Mouse (Mus musculus) lung, embryonic 15.5 days (tissue): ENCODE data around the gene Ddx56. TPM values are rescaled to one million over a fixed set of nuclear protein-coding genes. Genes with fewer than 3 reads are reported as not detected.

Experiments
- ATAC-seq: fragments of 200-750 bp; cut with Nextera tagmentation; 2 replicates; pipeline ENCODE4 v1.8.0; 2017; ENCODE audit warnings: moderate number of reproducible peaks, borderline replicate concordance; ENCODE audit not compliant: low FRiP score, low TSS enrichment; ENCODE audit errors: extremely low read depth
- H3K27ac ChIP-seq: fragments of 300-500 bp; sonication (generic); 2 replicates; pipeline ENCODE4 v1.5.1; 2015; ENCODE audit warnings: moderate library complexity, mild to moderate bottlenecking, inconsistent platforms
- H3K27me3 ChIP-seq: fragments of 300-500 bp; sonication (generic); 2 replicates; pipeline ENCODE4 v1.6.1; 2015; ENCODE audit warnings: inconsistent platforms
- H3K36me3 ChIP-seq: fragments of 300-500 bp; sonication (generic); 2 replicates; pipeline ENCODE4 v1.6.1; 2015; ENCODE audit warnings: inconsistent platforms
- H3K4me1 ChIP-seq: fragments of 300-500 bp; sonication (generic); 2 replicates; pipeline ENCODE4 v1.6.1; 2015; ENCODE audit warnings: inconsistent platforms
- H3K4me2 ChIP-seq: fragments of 300-500 bp; sonication (generic); 2 replicates; pipeline ENCODE4 v1.6.1; 2015; ENCODE audit warnings: inconsistent platforms, mild to moderate bottlenecking, moderate library complexity
- H3K4me3 ChIP-seq: fragments of 300-500 bp; sonication (generic); 2 replicates; pipeline ENCODE4 v1.5.1; 2015; ENCODE audit warnings: mild to moderate bottlenecking, inconsistent platforms
- H3K9ac ChIP-seq: fragments of 300-500 bp; sonication (generic); 2 replicates; pipeline ENCODE4 v1.6.1; 2015; ENCODE audit warnings: inconsistent platforms
- H3K9me3 ChIP-seq: fragments of 300-500 bp; sonication (generic); 2 replicates; pipeline ENCODE4 v1.6.1; 2016; ENCODE audit warnings: inconsistent platforms
- WGBS: fragments of 180-500 bp; shearing (Covaris S2); methylation state at CpG from one replicate; pipeline ENCODE4 v1.1.7; 2015; 5-methylcytosine and 5-hydroxymethylcytosine counted together
- polyA plus RNA-seq: library from polyadenylated mRNA; unstranded; fragments of >200 nt; fragmentation: Nextera tagmentation; extraction: Ambion mirVana; gene quantifications from 2 replicates; pipeline ENCODE4 v1.2.1, GENCODE M21; 2015

The Ddx56 gene
- polyA plus RNA-seq, 1 experiment from 2014 or later, result 89.7 TPM

DNA sequence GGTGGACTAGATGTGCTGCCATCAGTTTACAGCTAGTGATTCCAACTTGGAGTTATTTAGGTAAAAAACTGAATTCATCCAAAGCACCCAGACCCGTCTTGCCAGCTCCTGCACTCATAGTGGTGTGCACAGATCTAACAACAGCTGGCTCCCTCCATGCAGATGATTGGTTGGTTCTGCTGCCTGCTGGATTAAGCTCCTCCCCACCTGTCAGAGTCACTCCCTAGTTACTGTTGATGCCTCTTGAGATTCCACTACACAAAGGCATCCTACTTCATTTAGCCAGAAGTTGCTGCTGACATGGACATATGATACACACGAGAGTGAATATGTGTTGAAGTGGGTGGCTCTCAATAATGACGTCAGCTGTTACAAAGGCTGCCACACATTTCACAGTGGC, 50.7 kb downstream of the Ddx56 start:
- Histone ChIP-seq H3K9ac (no peak overlapping the region), H3K4me1 (no peaks in the 10 kb centered on the region), H3K27me3 (no peaks in the 10 kb centered on the region), H3K4me2 (no peak overlapping the region), H3K36me3 (no peaks in the 10 kb centered on the region), H3K9me3 (no peaks in the 10 kb centered on the region), H3K4me3 (no peak overlapping the region), H3K27ac (no peak overlapping the region)
- ATAC-seq, result 0 out of 2 replicates have a peak, but pooled peaks have one; percentile 23
- 38% methylated on average over 3 of the region's 3 CpGs for WGBS

Other genes with a start within 250 kb of the Ddx56 start
- gene Camk2b, start 201.4 kb downstream of the Ddx56 start, polyA plus RNA-seq, result 0.79 and 1.4 TPM in 2 replicates
- 0.21 and 0.42 TPM in 2 replicates for gene A730071L15Rik, start 67.7 kb downstream of the Ddx56 start, polyA plus RNA-seq
- gene Nudcd3, start 67.4 kb downstream of the Ddx56 start, polyA plus RNA-seq, result 39.4 and 40.3 TPM in 2 replicates
- gene Npc1l1, start 37.6 kb downstream of the Ddx56 start, polyA plus RNA-seq, result 0.04 TPM in 1 of 2 replicates, not detected in the other
- 95.9 and 96.7 TPM in 2 replicates for gene Tmed4, start 7.1 kb upstream of the Ddx56 start, polyA plus RNA-seq
- 98.7 and 107 TPM in 2 replicates for gene Ogdh, start 23.9 kb upstream of the Ddx56 start, polyA plus RNA-seq
- gene Zmiz2, start 121.3 kb upstream of the Ddx56 start, polyA plus RNA-seq, result 10.7 and 10.9 TPM in 2 replicates
- gene Ppia, start 147.7 kb upstream of the Ddx56 start, polyA plus RNA-seq, result 6,112 and 6,204 TPM in 2 replicates
- 540 and 574 TPM in 2 replicates for gene H2afv, start 176.7 kb upstream of the Ddx56 start, polyA plus RNA-seq
- 28.1 and 28.8 TPM in 2 replicates for gene Purb, start 208.1 kb upstream of the Ddx56 start, polyA plus RNA-seq